Mouse (Mus musculus): Measurements from ENCODE around the gene Draxin. TPM values are rescaled to one million over a fixed set of nuclear protein-coding genes. Genes with fewer than 3 reads are reported as not detected.

Gene Draxin
- polyA plus RNA-seq, 1 experiment from 2014 or later: 0.13 TPM

- peaks cover 6% of the 10 kb centered on the region for H3K4me1 ChIP-seq (replicated peaks)
- ATAC-seq (ENCODE audit: low read depth) (no peak), DNase-seq (no peak)
- no peaks in the 10 kb centered on the region for H3K9me3 ChIP-seq (replicated peaks)
- no peak overlapping the region for H3K4me3 ChIP-seq (replicated peaks)
- H3K9ac ChIP-seq: no peak overlapping the region
- no peaks in the 10 kb centered on the region for H3K36me3 ChIP-seq
- 75% methylated on average over 11 of the region's 11 CpGs for WGBS (ENCODE audit: insufficient replicate concordance)
- no peaks in the 10 kb centered on the region for H3K27me3 ChIP-seq
- no peak overlapping the region for H3K4me2 ChIP-seq
- H3K27ac ChIP-seq: no peak overlapping the region
Measured at GRCm38 (mm10) chr4:148092551-148093271, 37.8 kb downstream of the Draxin start.

- DNase-seq: no peak
- WGBS (ENCODE audit: insufficient replicate concordance): 83% methylated on average over 1 of the region's 1 CpGs
- H3K4me2 ChIP-seq: no peak overlapping the region
Measured at GRCm38 (mm10) chr4:148091181-148091580, 39.3 kb downstream of the Draxin start.

GRCm38 (mm10) chr4:148089166-148089565, 41.3 kb downstream of the Draxin start:
- H3K4me3 ChIP-seq (replicated peaks): no peak overlapping the region
- WGBS (ENCODE audit: insufficient replicate concordance): 65% methylated on average over 4 of the region's 4 CpGs
- H3K36me3 ChIP-seq: no peaks in the 10 kb centered on the region
- H3K27me3 ChIP-seq: no peaks in the 10 kb centered on the region
- no peaks in the 10 kb centered on the region for H3K9me3 ChIP-seq (replicated peaks)
- ATAC-seq (ENCODE audit: low read depth) (no peak), DNase-seq (no peak)
- H3K9ac ChIP-seq: no peak overlapping the region
- H3K4me1 ChIP-seq (replicated peaks): peaks cover 41% of the 10 kb centered on the region
- no peak overlapping the region for H3K27ac ChIP-seq
- no peak overlapping the region for H3K4me2 ChIP-seq

More at GRCm38 (mm10) chr4:148091181-148091580, 39.3 kb downstream of the Draxin start:
- Histone ChIP-seq H3K9me3 (replicated peaks) (no peaks in the 10 kb centered on the region), H3K4me3 (replicated peaks) (no peak overlapping the region), H3K4me1 (replicated peaks) (peaks cover 21% of the 10 kb centered on the region), H3K9ac (no peak overlapping the region), H3K36me3 (no peaks in the 10 kb centered on the region), H3K27me3 (no peaks in the 10 kb centered on the region), H3K27ac (no peak overlapping the region)
- ATAC-seq (ENCODE audit: low read depth): no peak

GRCm38 (mm10) chr4:148087907-148088527, 42.5 kb downstream of the Draxin start, which contains the start of gene Agtrap:
Gene Agtrap, minus strand, starts transcription at chr4:148088031.
- DNase-seq: peak; percentile 87
- Histone ChIP-seq H3K9me3 (replicated peaks) (no peaks in the 10 kb centered on the region), H3K27ac (peak within 1 kb of the TSS; percentile 81), H3K27me3 (no peaks in the 10 kb centered on the region), H3K36me3 (no peaks in the 10 kb centered on the region), H3K4me2 (peak within 1 kb of the TSS; percentile 91), H3K4me1 (replicated peaks) (peaks cover 52% of the 10 kb centered on the region), H3K9ac (peak within 1 kb of the TSS; percentile 92), H3K4me3 (replicated peaks) (peak within 1 kb of the TSS; percentile 83)
- WGBS (ENCODE audit: insufficient replicate concordance): 8% methylated on average over 34 of the region's 34 CpGs
- peak; percentile 79 for ATAC-seq (ENCODE audit: low read depth)

GRCm38 (mm10) chr4:148087091-148087906, 43.2 kb downstream of the Draxin start:
- Histone ChIP-seq H3K4me1 (replicated peaks) (peaks cover 59% of the 10 kb centered on the region), H3K9me3 (replicated peaks) (no peaks in the 10 kb centered on the region), H3K27ac (peak overlapping the region; percentile 81), H3K4me2 (peak overlapping the region; percentile 91), H3K27me3 (no peaks in the 10 kb centered on the region), H3K4me3 (replicated peaks) (peak overlapping the region; percentile 83), H3K36me3 (no peaks in the 10 kb centered on the region), H3K9ac (peak overlapping the region; percentile 92)
- WGBS (ENCODE audit: insufficient replicate concordance): 6% methylated on average over 29 of the region's 30 CpGs
- ATAC-seq (ENCODE audit: low read depth) (peak; percentile 16), DNase-seq (no peak)

GRCm38 (mm10) chr4:148085907-148086305, 44.6 kb downstream of the Draxin start:
- H3K9ac ChIP-seq: no peak overlapping the region
- H3K27me3 ChIP-seq: no peaks in the 10 kb centered on the region
- 82% methylated on average over 3 of the region's 3 CpGs for WGBS (ENCODE audit: insufficient replicate concordance)
- H3K27ac ChIP-seq: peak overlapping the region; percentile 47; the same call in 1 of the 2 replicates
- H3K4me3 ChIP-seq (replicated peaks): no peak overlapping the region
- H3K4me2 ChIP-seq: 0 out of 2 replicates have a peak overlapping the region, but pooled peaks have one; percentile 8
- H3K9me3 ChIP-seq (replicated peaks): no peaks in the 10 kb centered on the region
- DNase-seq (no peak), ATAC-seq (ENCODE audit: low read depth) (no peak)
- H3K4me1 ChIP-seq (replicated peaks): peaks cover 64% of the 10 kb centered on the region
- 0 out of 2 replicates have a peak, but pooled peaks cover 7% of the 10 kb centered on the region for H3K36me3 ChIP-seq

GRCm38 (mm10) chr4:148085131-148085906, 45.2 kb downstream of the Draxin start:
- Histone ChIP-seq H3K9me3 (replicated peaks) (no peaks in the 10 kb centered on the region), H3K4me1 (replicated peaks) (peaks cover 64% of the 10 kb centered on the region), H3K36me3 (peaks cover 13% of the 10 kb centered on the region), H3K4me3 (replicated peaks) (no peak overlapping the region), H3K4me2 (peak overlapping the region; percentile 8; the same call in 1 of the 2 replicates), H3K27me3 (no peaks in the 10 kb centered on the region), H3K9ac (no peak overlapping the region), H3K27ac (peak overlapping the region; percentile 47)
- DNase-seq (no peak), ATAC-seq (ENCODE audit: low read depth) (no peak)
- 58% methylated on average over 10 of the region's 10 CpGs for WGBS (ENCODE audit: insufficient replicate concordance)

- peaks cover 64% of the 10 kb centered on the region for H3K4me1 ChIP-seq (replicated peaks)
- DNase-seq (no peak), ATAC-seq (ENCODE audit: low read depth) (peak; percentile 6)
- no peaks in the 10 kb centered on the region for H3K9me3 ChIP-seq (replicated peaks)
- H3K9ac ChIP-seq: no peak overlapping the region
- peak overlapping the region; percentile 75; the same call in 1 of the 2 replicates for H3K27ac ChIP-seq
- WGBS (ENCODE audit: insufficient replicate concordance): 24% methylated on average over 8 of the region's 8 CpGs
- peak overlapping the region; percentile 47 for H3K4me2 ChIP-seq
- no peak overlapping the region for H3K4me3 ChIP-seq (replicated peaks)
- H3K27me3 ChIP-seq: no peaks in the 10 kb centered on the region
- peaks cover 19% of the 10 kb centered on the region for H3K36me3 ChIP-seq
Measured at GRCm38 (mm10) chr4:148084261-148084714, 46.2 kb downstream of the Draxin start.

- peak overlapping the region; percentile 47 for H3K4me2 ChIP-seq
- WGBS (ENCODE audit: insufficient replicate concordance): 22% methylated on average over 21 of the region's 21 CpGs
- peaks cover 19% of the 10 kb centered on the region for H3K36me3 ChIP-seq
- peak overlapping the region; percentile 75 for H3K27ac ChIP-seq
- ATAC-seq (ENCODE audit: low read depth) (peak; percentile 6), DNase-seq (no peak)
- H3K4me3 ChIP-seq (replicated peaks): no peak overlapping the region; the same call in 1 of the 2 replicates
- H3K27me3 ChIP-seq: no peaks in the 10 kb centered on the region
- no peaks in the 10 kb centered on the region for H3K9me3 ChIP-seq (replicated peaks)
- H3K4me1 ChIP-seq (replicated peaks): peaks cover 63% of the 10 kb centered on the region
- H3K9ac ChIP-seq: peak overlapping the region; percentile 18
Measured at GRCm38 (mm10) chr4:148083176-148083899, 47.2 kb downstream of the Draxin start.
